Mouse (Mus musculus): ENCODE measurements around the gene Cuedc2. TPM values are rescaled to one million over a fixed set of nuclear protein-coding genes. Genes with fewer than 3 reads are reported as not detected.

Gene Cuedc2
- total and polyA plus RNA-seq, 2 experiments from 2014 or later: 214 to 388 TPM

DNA sequence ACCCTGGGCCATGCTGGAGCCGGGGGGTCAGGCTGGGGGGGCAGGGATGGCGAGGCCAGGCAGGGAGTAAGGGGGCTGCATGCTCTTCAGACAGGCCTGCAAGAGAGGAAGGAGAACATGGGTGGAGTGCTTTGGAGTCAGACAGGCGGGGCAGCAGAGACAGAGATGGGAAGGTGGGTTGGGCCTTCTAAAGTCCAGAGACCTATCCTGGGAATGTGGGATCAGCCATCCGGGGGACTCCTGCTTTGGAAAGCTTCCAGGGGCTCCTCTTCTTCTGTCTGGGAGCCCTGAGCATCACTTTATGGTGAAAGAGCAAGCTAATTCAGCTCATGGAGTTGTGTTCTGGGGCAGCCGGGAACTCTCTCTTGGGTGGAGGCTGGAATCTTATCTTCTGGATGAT is 13.6 kb downstream of the Cuedc2 start:
- Histone ChIP-seq H3K4me2 (ENCODE audit: low read depth) (peak overlapping the region; percentile 95), H3K4me3 (ENCODE audit: low read depth, low read length) (peak overlapping the region; percentile 69), H3K9ac (0 out of 2 replicates have a peak overlapping the region, but pooled peaks have one; percentile 10), H3K4me1 (ENCODE audit: insufficient read depth) (peaks cover 21% of the 10 kb centered on the region), H3K36me3 (ENCODE audit: insufficient read depth) (peaks cover 9% of the 10 kb centered on the region; the same call in 1 of the 2 replicates), H3K9me3 (ENCODE audit: low read length) (no peaks in the 10 kb centered on the region), H3K27ac (ENCODE audit: low read depth, low read length) (no peak overlapping the region), H3K27me3 (ENCODE audit: insufficient read depth, low read length) (no peaks in the 10 kb centered on the region)
- 73% methylated on average over 5 of the region's 5 CpGs for WGBS
- TF ChIP-seq CTCF (IDR thresholded peaks at IDR 0.05; ENCODE audit: low read depth): no peak
- DNase-seq (no peak), ATAC-seq (no peak)

DNA sequence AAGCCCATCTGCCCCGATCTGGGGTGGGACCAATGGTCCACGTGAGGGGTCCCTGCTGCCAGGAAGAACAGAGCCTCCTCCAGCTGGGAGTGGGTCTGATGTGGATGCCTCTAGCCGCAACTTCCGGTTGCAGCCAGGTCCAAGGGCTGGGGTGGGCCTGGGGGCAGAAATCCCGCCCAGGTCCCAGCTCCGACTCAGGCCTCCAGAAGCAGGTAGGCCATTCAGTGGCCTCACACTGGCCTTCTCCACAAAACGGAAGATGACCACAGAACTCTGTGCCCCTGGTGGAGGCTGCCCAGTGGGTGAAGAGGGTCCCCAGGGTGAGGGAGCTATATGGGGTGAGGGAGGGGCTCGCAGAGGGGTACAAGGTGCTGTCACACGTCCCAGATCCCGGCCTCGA is 14.1 kb downstream of the Cuedc2 start:
- WGBS: 72% methylated on average over 11 of the region's 11 CpGs
- Histone ChIP-seq H3K4me1 (ENCODE audit: insufficient read depth) (peaks cover 20% of the 10 kb centered on the region), H3K27me3 (ENCODE audit: insufficient read depth, low read length) (no peaks in the 10 kb centered on the region), H3K36me3 (ENCODE audit: insufficient read depth) (peaks cover 9% of the 10 kb centered on the region; the same call in 1 of the 2 replicates), H3K4me3 (ENCODE audit: low read depth, low read length) (no peak overlapping the region), H3K9me3 (ENCODE audit: low read length) (no peaks in the 10 kb centered on the region), H3K27ac (ENCODE audit: low read depth, low read length) (no peak overlapping the region), H3K9ac (no peak overlapping the region), H3K4me2 (ENCODE audit: low read depth) (peak overlapping the region; percentile 95)
- no peak for ATAC-seq
- TF ChIP-seq CTCF (IDR thresholded peaks at IDR 0.05; ENCODE audit: low read depth): no peak
- DNase-seq: no peak

DNA sequence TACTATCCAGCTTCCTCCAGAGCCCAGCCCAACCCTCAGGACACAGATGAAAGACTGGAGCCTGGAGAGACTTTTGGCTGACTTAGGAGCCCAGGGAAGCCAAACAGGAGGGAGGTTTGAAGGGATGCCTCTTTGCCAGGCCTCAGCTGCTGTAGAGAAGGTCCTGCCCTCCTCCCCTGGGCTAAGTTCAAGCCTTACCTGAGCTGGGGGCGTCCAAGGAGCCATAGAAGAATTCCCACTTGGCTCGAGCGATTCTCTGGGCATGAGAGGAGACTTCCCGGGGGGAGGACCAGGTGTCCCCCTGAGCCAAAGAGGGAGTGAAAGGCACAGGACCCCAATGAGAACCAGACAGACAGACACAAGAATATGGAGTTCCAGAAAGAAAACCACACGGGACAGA is 14.8 kb downstream of the Cuedc2 start:
- peaks cover 9% of the 10 kb centered on the region; the same call in 1 of the 2 replicates for H3K36me3 ChIP-seq (ENCODE audit: insufficient read depth)
- H3K4me1 ChIP-seq (ENCODE audit: insufficient read depth): peaks cover 21% of the 10 kb centered on the region
- DNase-seq (no peak), ATAC-seq (no peak)
- no peak overlapping the region for H3K27ac ChIP-seq (ENCODE audit: low read depth, low read length)
- no peak overlapping the region for H3K4me2 ChIP-seq (ENCODE audit: low read depth)
- H3K9me3 ChIP-seq (ENCODE audit: low read length): no peaks in the 10 kb centered on the region
- no peak overlapping the region for H3K4me3 ChIP-seq (ENCODE audit: low read depth, low read length)
- no peaks in the 10 kb centered on the region for H3K27me3 ChIP-seq (ENCODE audit: insufficient read depth, low read length)
- no peak for TF ChIP-seq CTCF (IDR thresholded peaks at IDR 0.05; ENCODE audit: low read depth)
- no peak overlapping the region for H3K9ac ChIP-seq
- 65% methylated on average over 5 of the region's 5 CpGs for WGBS

DNA sequence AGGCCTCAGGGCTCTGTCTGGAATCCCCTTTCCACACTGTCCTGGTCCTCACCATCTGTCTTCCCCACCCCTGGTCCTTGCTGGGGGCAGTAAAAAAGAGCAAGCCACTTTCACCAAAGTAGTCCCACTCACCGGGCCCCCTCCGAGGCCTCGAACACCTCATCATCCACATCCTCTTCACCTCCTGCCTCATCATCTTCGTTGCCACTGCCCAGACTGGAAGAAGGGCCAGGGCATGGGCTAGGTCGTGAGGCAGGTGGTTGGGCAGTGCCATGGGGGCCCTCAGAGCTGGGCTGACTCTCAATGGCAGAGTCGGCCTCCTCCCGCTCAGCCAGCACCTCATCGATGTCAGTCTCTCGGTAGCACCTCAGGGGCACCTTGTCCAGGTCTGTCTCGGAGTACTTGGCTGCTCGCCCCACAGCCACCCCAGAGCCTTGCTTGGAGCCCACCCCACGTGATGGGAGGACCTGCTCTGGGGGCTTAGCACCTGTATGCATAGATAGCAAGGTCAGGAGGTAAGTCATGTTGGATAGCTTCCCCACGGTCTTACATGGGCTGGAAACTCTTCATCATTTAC is 15.4 kb downstream of the Cuedc2 start:
- ATAC-seq (no peak), DNase-seq (no peak)
- no peaks in the 10 kb centered on the region for H3K27me3 ChIP-seq (ENCODE audit: insufficient read depth, low read length)
- no peak overlapping the region for H3K4me3 ChIP-seq (ENCODE audit: low read depth, low read length)
- WGBS: 83% methylated on average over 13 of the region's 13 CpGs
- H3K4me2 ChIP-seq (ENCODE audit: low read depth): peak overlapping the region; percentile 35; the same call in 1 of the 2 replicates
- peaks cover 26% of the 10 kb centered on the region for H3K4me1 ChIP-seq (ENCODE audit: insufficient read depth)
- TF ChIP-seq CTCF (IDR thresholded peaks at IDR 0.05; ENCODE audit: low read depth): no peak
- H3K9me3 ChIP-seq (ENCODE audit: low read length): no peaks in the 10 kb centered on the region
- H3K9ac ChIP-seq: 0 out of 2 replicates have a peak overlapping the region, but pooled peaks have one; percentile 25
- H3K36me3 ChIP-seq (ENCODE audit: insufficient read depth): peaks cover 9% of the 10 kb centered on the region; the same call in 1 of the 2 replicates
- no peak overlapping the region for H3K27ac ChIP-seq (ENCODE audit: low read depth, low read length)

DNA sequence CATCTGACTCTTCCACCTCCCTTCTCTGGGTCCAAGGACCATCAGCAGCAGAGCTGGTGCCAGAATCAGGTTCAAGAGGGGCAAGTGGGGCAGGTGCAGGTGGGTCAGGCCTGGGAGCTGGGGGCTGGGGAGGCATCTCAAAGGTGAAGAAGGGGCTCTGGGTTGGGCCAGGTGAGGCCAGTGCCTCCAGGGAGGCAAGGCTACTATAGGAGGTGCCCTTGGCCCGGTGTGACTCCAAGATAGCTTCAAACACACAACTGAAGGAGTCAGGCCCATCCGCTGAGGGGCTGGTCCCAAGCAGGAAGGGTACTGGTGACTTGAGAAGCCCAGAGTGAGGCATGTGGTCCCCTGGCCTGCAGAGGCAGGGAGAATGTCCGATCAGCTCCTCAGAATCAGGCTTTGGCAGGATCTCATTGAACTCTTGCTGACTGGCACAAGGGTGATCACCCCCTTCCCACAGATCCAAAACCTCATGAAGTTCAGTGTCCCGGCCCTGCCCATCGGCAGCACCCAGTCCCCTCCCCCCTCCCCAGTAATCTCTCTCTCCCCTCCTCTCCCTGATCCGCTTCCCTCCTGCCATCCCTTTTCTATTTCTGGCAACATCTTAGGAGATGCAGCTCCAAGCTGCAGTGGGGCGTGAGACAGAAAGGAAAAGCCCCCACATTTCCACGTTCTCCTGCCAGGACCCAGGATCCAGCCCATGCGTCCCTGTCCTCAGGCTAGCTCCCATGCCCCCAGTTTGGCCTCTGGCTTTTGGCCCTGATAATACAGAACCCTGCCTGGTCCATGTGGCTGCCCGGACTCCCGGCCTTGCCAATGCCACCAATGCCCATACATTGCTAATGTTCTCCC is 16.1 kb downstream of the Cuedc2 start:
- Histone ChIP-seq H3K27ac (ENCODE audit: low read depth, low read length) (peak overlapping the region; percentile 66), H3K9me3 (ENCODE audit: low read length) (no peaks in the 10 kb centered on the region), H3K4me1 (ENCODE audit: insufficient read depth) (peaks cover 27% of the 10 kb centered on the region), H3K27me3 (ENCODE audit: insufficient read depth, low read length) (no peaks in the 10 kb centered on the region), H3K36me3 (ENCODE audit: insufficient read depth) (peaks cover 9% of the 10 kb centered on the region; the same call in 1 of the 2 replicates), H3K4me3 (ENCODE audit: low read depth, low read length) (no peak overlapping the region), H3K9ac (0 out of 2 replicates have a peak overlapping the region, but pooled peaks have one; percentile 33), H3K4me2 (ENCODE audit: low read depth) (peak overlapping the region; percentile 35)
- ATAC-seq (no peak), DNase-seq (no peak)
- no peak for TF ChIP-seq CTCF (IDR thresholded peaks at IDR 0.05; ENCODE audit: low read depth)
- WGBS: 50% methylated on average over 11 of the region's 11 CpGs

DNA sequence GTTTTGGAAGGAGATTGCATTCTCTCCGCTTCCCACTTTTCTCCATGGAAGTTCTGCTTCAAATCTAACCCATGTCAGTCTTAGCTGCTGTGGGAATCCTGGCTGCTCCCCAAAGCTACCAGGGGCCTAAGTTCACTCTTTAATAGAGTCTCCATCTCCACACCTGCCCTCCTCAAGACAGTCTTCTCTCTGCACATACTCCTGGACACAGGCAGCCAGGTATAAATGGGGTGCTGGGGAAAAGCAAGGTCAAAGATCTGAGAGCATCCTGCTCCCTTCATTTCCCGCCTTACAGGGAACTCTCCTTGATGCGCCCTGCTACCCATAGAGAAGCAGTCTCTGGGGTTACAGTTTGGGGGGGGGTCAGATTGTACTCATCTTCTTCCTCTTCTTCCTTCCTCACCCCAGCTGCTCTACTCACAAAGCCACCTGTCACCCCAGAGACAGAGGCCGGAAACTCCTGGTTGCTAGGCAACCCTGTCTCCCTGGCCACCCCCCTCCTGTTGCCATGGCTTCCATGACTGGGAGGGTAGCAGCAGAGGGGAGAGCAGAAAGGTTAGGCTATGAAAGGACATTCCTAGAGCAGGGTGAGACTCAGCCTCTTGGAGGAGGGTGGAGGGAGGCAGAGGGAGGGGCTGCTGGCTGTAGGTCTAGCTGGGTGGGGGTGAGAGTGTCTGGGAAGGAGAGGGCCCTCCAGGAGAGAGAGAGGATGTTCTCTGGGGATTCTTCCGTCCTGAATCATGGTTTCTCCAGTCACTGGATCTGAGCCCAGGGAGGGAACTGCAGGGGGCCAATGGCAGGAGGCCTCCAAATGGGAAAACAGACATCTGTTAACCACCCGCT is 17.2 kb downstream of the Cuedc2 start:
- Histone ChIP-seq H3K9ac (no peak overlapping the region), H3K27ac (ENCODE audit: low read depth, low read length) (peak overlapping the region; percentile 66), H3K27me3 (ENCODE audit: insufficient read depth, low read length) (0 out of 2 replicates have a peak, but pooled peaks cover 5% of the 10 kb centered on the region), H3K4me2 (ENCODE audit: low read depth) (peak overlapping the region; percentile 35), H3K4me3 (ENCODE audit: low read depth, low read length) (no peak overlapping the region), H3K4me1 (ENCODE audit: insufficient read depth) (peaks cover 34% of the 10 kb centered on the region), H3K36me3 (ENCODE audit: insufficient read depth) (peaks cover 9% of the 10 kb centered on the region; the same call in 1 of the 2 replicates), H3K9me3 (ENCODE audit: low read length) (no peaks in the 10 kb centered on the region)
- 14% methylated on average over 6 of the region's 6 CpGs for WGBS
- no peak for TF ChIP-seq CTCF (IDR thresholded peaks at IDR 0.05; ENCODE audit: low read depth)
- DNase-seq (peak; percentile 60), ATAC-seq (peak; percentile 23)
